Mouse (Mus musculus): ENCODE results near the gene Rasgrf1.

The Rasgrf1 gene

DNA sequence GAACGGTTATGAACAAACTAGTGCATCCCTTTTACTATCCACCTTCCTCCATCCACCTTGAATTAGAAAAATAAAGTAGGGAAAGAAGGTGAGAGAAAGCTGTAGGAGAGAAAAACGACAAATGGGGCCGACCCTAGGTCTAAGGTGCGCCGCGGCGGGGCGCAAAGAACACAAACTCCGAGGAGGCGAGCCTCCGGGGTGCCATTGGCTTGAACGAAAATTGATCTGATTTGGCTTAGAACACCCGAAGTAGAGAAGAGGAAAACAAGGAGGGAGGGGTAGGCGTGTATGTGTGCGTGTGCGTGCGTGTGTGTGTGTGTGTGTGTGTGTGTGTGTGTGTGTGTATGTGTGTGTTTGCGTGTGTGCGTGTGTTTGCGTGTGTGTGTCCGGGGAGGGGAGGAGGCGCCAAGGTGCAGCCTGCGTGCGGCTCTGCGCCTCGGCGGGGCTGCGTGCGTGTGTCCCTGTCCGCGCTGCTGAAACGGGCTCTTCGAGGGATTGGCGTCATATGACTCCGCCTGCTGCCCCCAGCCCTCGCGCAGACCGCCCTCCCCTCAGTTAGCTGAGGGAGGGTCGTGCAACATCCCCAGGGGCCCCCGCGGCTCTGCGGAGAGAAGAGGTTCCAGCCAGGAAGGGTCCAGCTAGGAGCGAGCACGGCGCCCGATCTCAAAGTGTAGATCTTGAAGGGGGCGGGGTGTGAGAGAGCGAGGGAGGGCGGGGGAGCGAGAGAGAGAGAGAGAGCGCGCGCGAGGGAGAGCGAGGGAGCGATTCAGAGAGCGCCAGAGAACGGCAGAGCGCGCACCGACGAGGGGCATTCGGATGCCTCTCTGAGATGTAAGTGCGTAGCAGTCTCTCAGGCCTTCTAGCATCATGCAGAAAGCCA lies at the start of gene Rasgrf1:
Rasgrf1 (plus strand) TSS at position 778 of the 880 bp plus-strand sequence.
- no peak for DNase-seq (ENCODE audit: low spot score)

DNA sequence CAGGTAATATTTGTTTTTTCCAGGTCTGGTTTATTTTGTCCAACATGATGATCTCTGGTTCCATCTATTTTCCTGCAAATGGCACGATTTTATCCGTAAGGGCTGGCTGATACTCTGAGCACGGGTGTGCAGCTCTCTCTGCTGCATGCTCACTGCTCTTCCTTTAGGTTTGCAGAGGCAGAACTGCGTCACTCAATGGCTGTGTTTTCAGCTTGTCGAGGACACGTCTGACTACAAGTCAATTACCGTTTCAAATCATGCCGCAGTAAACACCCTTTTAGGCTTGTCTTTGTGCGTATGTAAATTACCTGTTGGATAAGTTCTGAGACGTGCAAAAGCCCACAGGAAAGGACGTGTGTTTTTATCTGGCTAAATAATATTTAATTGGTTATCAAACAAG lies 49.6 kb upstream of the Rasgrf1 start:
- DNase-seq (ENCODE audit: low spot score): no peak

DNA sequence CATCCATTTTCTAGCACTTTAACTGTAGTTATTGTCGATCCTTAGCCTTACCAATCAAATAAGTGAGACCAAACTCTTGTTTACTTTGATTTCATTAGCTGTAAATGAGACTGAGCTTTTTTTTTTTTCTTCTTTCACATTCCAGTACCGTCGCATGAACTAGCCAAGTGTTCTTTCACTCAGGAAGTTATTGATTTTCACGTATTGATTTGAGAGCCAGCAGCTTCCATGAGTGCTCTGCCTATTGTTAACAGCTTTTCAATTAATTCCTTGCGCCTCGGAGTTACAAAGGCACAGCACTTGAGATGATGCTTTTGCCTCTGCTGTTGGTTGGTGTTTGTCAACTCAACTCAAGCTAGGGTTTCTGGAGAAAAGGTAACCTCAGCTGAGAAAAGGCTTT lies 49.1 kb upstream of the Rasgrf1 start:
- DNase-seq (ENCODE audit: low spot score): no peak

DNA sequence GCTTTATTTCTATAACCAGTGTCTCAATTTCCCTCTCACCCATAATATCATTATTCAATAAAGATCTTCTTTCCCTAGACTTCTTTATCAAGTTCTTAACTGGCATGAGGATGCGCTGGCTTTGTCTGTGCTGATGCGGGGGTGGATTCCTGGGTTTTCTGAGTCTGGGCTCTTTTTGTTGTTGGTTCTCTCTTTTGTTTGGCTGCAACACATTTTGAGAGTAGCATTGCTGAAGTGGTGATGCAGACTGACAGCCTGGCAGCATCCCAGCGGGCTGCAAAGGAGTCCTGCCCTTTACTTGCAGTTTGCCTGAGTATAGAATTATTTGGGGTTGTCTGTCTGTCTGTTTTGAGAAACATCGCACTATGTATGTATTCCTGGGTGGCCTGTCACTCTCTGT lies 42.6 kb upstream of the Rasgrf1 start:
- no peak for DNase-seq (ENCODE audit: low spot score)

DNA sequence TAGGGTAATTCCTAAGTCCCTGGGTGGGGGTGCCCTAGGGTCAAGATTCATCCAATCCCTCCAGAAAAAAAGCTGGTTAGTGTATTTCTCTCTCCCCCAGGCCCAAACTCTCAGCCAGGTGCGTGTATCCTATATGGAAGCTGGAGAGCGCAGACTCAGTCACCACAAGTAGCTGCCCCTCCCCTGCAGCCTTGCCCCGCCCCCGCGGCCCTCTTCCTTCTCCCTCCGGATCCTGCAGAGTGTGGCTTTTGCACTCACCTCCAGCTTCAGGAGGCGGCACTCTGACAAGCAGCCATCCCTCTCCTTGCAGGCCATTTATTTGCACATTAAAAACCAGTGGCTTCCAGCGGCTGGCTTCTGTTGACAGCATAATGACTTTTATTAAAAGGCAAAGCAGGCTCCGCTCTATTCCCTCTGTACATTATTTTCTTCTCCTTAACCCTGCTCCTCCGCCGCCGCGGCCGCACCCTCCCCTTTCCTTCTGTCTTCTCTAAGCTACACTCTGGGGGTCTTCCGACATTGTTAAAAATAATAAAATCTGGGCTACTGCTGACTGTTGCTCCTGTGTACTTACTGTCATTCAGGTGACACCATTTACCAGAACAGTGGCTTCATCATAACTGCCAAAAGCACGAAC lies 41.5 kb upstream of the Rasgrf1 start:
- DNase-seq (ENCODE audit: low spot score): no peak

DNA sequence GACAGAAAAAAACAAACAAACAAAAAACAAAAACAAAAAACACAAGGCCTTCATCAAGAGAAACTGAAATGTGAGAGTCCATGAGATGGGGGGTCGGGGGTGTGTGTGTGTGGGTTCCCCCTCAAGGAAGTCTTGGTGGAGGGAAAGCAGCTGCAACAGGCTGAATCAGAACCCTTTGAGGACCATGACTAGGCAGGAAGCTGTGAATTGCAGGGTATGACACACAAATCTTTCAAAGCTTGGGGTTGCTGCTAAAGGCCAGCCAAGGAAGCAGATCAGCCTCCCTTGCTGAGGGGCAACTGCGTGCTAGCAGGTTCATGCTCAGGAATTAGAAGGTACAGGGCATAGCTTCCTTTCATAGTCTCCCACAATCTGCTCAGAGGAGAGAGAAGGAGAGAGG lies 40.1 kb upstream of the Rasgrf1 start:
- no peak for DNase-seq (ENCODE audit: low spot score)

DNA sequence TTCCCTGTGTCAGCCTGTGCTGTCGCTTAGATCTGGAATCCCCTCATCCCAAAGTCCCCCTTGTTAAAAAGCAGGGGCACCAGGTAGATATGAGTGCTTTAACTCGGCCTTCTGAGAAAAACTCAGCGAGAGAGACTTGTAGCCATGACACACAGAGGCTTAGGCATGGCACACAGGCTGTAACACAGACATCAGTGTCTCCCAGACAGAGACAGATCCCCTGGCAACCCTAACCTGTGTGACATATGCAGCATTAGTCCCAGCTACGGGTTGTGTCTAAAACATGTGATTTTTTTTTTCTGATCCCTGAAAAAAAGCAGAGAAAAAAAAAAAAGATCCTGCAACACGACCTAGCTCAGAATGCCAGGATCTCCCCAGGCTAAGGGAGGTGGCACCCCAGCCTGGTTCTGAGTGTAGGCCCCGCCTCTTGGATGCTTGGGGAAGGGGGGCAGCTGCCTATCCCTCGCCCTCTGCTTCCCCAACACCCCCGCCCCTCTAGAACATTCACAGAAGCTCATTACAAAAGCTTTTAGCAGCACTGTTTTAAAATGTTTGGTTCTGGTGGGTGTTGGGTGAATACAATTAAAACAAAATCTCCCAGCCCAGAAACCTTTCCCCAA lies 39.1 kb upstream of the Rasgrf1 start:
- DNase-seq (ENCODE audit: low spot score): no peak

DNA sequence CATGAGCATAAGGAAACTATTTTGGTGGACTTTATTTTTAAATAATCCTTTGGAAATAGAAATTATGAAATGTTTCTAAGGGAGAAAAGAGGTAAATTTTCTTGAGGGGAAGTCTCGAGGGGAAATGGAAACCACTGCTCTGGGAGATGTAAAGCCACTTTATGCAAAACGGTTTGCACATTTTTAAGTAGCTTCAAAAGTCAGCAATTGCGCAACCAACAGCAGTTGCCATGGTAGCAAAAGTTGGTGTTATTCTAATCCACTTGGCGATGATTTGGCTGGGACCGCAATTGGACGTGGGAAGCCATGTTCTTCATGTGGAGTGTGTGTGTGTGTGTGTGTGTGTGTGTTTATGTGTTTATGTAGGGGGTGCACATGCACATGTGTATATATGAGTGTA lies 37.6 kb upstream of the Rasgrf1 start:
- no peak for DNase-seq (ENCODE audit: low spot score)

DNA sequence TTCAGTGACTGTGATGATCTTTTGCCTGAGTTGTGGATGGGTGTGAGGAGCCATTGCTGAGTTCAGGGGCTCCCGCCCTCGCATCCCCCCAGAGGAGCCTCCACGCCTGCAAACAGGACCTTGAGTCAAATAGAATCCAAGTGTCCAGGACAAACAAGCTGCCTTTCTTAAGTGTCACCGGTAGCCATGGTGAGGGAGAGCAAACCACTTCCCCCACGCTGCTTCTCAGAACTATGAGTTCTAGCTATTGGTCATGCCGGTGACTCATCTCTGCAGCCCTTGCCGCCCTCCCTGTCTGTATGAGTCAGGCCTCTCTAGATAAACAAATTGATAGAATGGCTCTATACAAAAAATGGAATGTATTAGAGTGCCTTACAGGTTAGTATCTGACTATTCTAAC lies 35.3 kb upstream of the Rasgrf1 start:
- DNase-seq (ENCODE audit: low spot score): no peak

DNA sequence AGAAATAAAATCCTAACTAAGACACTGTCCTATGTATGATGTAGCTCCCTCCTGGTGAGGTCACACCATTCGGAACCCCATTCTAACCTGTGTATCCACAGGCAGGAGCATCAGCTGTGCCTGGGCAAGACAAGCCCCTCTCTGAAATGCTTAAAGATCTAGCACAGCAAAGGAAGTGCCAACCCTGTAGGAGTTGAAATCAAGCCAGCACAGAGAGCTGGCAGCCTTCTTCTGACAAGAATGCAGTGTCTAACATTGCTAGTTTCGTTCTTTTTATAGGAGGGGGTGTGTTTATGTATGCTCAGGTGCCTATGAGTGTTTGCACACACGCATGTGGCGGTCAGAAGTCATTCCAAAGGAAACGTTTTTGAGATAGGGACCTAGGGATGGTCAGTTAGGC lies 34.2 kb upstream of the Rasgrf1 start:
- DNase-seq (ENCODE audit: low spot score): no peak

DNA sequence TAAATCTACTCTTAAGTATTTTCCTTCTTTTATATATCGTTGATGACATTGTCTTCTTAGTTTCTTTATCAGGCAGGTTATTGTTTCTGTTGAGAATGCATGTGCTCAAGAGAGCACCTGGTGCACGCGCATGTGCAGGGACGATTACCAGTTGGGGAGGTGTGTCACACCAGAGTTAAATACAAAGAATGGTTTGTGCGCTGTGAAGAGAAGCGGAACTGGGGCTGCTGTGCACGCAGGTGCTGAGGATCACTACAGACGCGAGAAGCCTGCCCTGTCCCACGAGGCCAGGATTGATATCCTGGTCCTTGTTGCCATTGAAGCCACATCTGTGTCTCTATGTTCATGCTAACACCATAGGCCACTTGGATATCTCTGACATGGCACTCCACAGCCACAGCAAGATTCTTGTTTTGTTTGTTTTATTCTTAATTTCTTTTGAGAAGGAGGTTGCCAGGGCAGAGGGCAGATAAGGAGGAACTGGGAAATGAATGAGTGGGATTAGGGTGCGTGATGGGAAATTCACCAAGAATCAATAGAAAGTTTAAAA lies 31.2 kb upstream of the Rasgrf1 start:
- DNase-seq (ENCODE audit: low spot score): no peak

DNA sequence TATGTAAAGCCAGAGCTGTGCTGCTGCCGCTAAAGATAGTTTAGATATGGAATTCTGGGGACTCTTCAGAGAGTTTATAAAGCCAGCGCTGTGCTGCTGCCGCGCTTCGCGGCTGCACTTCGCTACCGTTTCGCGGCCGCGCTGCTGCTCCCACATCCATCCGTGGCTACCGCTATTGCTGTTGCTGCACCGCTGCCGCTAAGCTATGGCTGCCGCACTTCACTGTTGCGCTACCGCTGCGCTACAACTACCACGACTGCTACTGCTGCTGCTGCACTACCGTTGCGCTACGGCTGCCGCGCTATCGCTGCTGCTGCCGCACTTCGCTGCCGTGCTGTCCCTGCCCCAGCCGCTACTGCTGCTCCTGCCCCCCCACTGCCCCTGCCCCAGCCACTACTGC lies 30.1 kb upstream of the Rasgrf1 start:
- no peak for DNase-seq (ENCODE audit: low spot score)

DNA sequence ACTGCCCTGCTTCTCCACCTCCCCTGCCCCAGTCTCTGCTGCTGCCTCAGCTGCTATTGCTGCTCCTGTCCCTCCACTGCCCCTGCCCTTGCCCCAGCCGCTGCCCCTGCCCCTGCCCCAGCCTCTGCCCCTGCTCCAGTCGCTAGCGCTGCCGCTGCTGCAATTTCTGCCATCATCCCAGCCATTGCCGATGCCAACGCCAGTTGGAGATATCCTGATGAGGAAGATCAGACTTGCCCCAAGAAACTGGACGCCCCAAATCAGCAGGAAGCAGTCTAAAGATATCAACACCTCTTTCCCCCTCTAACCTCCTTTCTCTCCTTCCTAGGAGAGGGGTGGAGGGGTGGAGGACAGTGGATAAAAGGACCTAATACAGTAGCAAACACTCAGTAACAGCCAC lies 28.2 kb upstream of the Rasgrf1 start:
- no peak for DNase-seq (ENCODE audit: low spot score)

DNA sequence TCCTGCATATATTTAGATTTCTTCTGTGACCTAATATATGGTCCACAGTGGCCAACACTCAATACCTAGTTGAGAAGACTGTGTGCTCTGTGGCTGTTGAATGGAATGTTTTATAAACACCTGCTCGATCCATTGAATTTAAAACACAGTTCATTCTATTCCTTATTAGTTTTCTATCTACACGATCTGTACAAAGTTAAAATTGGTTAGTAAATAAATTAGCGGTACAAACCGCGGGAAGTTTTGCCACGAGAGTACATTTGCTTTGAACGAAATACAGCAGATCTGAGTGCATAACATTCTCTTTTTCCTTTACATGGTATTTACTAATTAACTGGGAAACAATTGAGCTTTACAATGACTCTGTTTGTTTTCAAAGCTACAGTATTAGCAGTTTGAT lies 27.1 kb upstream of the Rasgrf1 start:
- no peak for DNase-seq (ENCODE audit: low spot score)

DNA sequence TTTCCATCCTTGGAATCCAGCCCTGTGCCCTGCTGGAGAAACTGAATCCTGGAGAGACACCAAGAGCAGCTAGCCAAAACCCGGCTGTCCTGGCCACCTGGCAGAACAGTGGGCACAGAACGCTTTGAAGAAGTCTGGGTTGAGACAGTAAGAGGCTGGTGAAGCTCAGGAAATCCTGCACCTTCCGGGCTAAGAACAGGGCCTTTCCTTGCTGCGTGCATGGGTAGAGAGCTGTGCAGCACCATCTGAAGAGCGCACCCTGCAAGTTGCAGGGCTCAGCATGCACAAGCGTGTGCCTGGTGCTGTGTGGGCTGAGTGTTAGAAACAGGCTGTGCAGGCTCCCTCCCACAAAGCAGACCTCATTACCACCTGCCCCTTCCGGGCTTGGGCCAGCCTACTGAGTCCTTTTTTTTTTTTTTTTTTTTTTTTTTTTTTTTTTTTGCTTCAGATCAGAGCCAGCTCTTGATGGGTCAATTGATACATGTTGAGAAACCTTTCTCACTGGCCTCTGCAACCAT lies 23.9 kb upstream of the Rasgrf1 start:
- no peak for DNase-seq (ENCODE audit: low spot score)

DNA sequence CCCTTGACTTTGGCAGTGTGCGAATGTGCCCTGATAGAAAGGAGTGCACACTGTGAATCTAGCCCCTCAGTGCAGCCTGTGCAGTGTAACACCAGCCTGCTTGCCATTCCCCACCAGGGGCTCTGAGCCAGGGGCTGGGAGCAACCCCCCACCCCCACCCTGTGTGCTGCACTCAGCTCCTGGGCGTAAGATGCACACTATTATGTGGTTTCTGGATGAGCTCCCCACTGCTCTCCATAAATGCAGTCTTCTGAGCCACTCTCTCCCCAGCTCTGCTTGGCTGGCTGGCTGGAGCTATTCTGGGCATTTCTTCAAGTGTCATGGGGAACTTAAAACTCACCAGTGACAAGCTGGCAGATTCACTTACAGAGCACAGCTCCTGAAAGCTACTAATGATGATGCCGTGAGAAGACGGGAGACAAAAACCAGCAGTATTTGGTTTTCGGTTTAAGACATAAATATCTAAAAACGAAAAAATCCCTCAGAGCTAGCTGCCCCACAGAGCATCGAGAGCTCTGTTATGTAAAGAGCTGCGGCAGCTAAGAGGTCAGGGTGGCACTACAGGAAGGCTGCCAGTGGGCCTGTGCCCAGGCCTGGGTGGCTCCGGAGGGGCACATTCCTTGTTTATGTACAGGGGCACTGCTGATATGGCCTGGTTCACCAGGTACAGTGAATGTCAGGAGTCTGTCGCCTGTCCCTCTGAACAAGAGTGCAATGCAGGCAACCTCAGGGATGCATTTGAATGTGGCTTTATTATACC lies 18.0 kb upstream of the Rasgrf1 start:
- DNase-seq (ENCODE audit: low spot score): no peak

DNA sequence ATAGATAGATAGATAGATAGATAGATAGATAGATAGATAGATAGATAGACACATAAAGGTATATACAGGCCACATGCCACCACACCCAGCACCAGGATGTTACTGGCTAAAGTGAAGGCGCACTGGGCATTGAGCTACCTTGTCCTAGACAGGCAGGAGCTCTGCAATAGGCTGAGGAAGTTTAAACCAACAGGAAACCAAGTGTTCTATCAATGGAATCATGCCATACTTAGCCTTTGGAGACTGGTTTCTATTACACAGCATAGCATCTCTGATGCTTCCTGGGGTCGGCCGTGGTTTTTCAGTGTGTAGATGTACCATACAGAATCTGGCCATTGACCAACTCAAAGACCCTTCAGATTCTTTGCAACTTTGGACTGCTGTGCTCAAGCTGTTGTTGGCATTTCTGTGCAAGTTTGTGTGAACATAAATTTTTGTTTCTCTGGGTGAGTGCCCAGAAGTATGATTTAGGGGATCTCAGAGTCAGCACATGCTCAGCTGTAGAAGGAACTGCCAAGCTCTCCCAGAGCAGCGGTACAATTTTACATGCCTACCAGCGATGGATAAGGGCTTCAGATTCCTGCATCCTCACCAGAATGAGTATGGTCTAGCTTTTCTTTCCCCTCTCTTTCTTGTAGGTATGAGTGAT lies 17.0 kb upstream of the Rasgrf1 start:
- DNase-seq (ENCODE audit: low spot score): no peak

DNA sequence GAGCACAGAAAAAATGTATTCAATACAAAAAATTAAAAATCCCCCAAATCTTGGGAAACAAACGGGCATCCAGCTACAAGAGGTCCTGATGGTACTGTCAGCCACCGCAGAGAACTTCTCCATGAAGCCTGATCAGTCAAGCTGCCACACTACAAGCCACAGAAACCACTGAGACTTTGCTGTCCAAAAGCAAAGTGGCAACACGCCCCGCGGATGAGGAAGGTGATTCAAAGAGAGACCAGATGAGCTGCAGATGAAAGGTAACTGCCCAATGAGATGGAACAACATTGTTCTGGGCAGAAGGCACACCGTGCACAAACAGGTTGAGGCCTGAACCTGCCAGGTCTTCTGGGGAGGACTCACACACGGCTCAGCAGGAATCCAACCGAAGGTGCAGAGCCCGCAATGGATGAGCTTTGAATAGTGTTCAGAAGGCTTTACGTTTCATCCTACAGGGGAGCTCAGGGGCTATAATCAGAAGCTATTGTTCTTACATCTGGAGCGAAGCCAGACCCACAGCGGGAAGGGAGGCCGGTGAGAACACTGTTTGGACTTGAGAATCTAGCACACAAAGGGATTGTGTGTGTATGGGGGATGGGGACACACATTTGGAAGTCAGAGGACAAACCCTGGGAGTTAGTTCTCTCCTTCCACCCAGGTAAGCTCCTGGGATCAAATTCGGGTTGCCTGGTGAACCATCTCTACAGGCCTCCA lies 9.4 kb upstream of the Rasgrf1 start:
- no peak for DNase-seq (ENCODE audit: low spot score)

DNA sequence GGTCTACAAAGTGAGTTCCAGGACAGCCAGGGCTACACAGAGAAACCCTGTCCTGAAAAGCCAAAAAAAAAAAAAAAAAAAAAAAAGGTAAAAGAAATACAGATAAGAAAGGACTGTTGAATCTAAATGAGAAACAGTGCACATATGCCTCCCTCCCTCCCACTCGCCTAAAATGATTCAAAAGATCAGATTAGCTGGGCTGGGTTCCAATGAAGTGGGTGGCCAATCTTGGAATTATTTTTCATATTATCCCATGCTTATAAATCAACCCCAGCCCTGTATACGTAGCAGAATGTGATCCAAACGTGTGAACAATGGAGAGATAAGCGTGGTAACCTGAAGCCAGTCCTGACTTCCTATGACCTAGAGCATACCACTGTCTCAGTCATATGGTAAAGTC lies 8.5 kb upstream of the Rasgrf1 start:
- no peak for DNase-seq (ENCODE audit: low spot score)

DNA sequence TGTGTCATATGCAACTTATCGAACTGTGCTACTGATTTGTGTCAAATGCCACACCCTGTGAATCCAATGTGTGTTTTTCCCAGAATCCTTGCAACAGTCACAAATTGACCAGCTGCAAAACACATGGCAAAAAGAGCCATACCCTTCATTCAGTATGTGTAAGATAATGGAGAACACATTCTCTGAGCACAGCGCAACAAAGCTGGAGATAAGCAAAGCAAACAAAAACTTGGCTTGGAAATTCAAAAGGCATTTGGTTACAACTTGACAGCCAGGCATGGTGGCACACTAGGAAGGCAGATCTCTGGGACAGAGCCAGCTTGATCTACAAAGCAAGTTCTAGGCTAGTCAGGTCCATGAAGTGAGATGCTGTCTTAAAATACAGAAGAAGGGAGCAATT lies 6.9 kb upstream of the Rasgrf1 start:
- no peak for DNase-seq (ENCODE audit: low spot score)

DNA sequence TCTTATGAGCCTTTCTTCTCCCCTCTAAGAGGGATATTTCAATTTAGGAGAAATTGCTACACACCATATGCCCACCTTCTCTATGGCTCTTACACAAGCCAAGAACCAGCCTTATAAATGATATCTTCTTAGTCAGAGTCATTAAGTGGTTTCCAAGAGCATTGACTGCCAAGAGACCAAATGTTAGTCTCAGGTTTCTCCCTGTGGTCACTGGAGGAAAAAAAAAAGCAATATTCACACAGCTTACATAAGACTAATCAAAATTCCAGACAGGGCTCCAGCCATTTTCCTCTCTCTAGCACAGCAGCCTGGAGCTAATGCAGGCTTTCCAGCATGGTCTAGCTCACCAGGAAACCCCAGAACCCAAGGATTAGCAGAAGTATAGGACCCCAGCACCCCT lies 3.1 kb upstream of the Rasgrf1 start:
- no peak for DNase-seq (ENCODE audit: low spot score)
